Mouse (Mus musculus): Measurements from ENCODE around the gene 1700088E04Rik.

Gene 1700088E04Rik

GRCm38 (mm10) chr15:79140866-79141565, at the start of gene 1700088E04Rik, which contains the start of gene Polr2f:
Gene 1700088E04Rik, minus strand, starts transcription at chr15:79141253.
Gene Polr2f, plus strand, starts transcription at chr15:79141009.
- DNase-seq = peak; percentile 94

DNA sequence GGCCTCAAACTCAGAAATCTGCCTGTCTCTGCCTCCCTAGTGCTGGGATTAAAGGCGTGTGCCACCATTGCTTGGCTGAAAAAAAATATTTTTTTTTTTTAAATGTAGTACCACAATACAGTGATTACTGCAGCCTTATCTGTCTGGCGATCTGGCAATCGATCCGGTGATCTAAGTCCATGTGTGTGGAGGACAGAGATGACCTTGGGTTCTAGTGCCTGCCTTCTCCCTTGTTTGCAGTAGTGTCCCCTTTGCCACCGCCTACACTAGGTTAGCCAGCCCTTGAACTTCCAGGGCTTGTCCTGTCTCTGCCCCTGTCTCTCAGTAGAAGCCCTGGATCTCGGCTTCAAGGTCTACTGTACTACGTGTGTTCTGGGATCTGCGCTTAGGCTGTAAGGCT, 46.8 kb upstream of the 1700088E04Rik start:
- DNase-seq = no peak

GRCm38 (mm10) chr15:79185213-79185612, 44.2 kb upstream of the 1700088E04Rik start:
- DNase-seq = no peak

GRCm38 (mm10) chr15:79176905-79177304, 35.9 kb upstream of the 1700088E04Rik start:
- DNase-seq = no peak

DNA sequence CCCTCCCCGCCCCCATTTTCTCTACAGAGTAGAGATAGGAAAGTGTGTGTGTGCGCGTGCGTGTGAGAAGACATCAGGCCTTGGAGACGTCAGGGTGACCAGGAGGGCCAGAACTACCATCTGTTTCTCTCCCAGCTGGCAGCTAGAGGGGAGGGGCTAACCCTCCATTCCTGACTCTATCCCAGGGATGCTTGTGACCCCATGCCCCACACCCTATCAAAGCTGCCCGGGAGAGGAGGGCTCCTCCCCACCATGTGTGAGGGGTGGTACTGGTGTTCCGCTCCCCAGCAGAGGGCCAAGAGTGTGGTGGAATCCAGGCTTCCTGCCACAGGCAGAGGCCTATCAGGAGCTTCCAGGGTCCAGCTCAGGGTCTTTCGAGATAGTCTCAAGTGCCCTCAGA, 25.7 kb upstream of the 1700088E04Rik start:
- DNase-seq = no peak

DNA sequence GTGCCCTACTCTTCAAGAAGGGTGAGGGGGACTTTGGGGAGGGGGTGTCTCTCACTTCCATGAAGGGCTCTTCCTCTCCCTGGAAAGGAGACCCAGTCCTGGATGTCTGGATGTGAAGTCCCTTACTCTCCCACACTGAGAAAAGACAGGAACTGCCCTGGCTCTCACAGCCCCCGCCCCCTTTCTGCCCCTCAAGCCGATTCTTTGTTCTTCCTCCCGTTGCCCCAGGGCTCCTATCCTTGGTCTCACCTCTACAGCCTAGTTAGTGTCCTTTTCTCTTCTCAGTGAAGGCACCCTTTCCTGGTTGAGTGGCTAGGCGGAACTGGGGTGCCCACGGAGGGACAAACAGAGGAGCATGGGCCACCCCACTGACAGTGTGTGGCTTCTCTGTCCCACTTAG, 24.1 kb upstream of the 1700088E04Rik start, which contains the start of gene Sox10:
Gene Sox10 (minus strand): TSS at position 101 of the 400 bp plus-strand sequence.
- no peak for DNase-seq

- no peak for DNase-seq
Observed at GRCm38 (mm10) chr15:79164251-79164650, 23.2 kb upstream of the 1700088E04Rik start.

DNA sequence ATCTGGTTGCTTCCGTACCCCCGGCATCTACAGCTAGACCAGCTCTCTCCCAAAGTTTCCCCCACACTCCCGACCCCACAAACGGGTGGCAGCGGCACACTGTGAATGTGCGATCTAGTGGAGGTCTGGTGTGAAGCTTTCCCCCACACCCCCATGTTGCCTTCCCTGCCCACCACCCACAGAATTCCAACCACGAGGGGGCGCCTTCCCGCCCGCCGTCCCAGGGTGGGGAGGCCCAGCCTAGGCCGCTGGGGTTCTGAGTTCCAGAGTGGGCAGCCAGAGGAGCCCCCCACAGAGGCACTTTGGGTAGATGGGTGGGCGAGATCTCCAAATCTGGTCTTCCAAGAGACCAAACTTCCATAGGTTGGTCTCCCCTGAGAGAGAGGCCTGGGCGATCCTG, 21.8 kb upstream of the 1700088E04Rik start:
- DNase-seq = no peak

DNA sequence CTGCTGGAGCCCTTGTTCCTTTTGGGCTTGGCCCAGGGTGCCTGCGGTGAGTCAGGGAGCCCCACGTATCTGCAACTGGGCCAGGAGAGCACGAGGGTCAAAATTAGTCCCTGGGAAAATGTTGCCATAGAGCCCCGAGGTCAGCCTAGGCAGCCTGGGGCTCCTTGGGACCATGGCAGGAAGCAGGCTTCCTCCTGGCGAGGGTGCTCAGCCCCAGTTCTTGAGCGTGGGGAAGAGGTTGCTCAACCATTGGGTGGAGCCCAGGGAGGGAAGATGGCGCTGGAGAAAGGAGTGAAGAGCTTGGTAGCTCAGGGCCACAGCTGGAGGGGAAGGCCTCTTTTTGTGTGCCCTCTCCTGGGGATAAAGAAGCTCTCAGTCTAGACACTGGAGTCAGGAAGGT, 21.2 kb upstream of the 1700088E04Rik start:
- DNase-seq = no peak

DNA sequence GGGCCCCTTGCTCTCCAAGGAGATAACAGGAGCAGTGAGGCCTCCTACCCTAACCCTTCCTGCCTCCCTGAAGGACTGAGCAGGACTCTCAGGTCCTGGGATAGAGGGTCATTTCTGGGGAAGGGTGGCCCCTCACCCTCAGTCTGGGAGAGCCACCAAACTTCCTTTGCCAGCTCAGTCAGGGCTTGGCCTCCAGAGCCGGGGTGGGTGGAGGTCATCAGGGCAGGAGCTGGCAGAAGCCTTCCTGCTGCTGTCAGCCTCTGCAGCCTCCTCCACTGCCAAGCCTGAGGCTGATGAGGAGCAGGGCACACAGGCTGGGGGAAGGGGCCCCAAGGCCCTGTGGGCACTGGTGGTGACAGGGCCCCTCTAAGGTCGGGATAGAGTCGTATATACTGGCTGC, 14.5 kb upstream of the 1700088E04Rik start:
- no peak for DNase-seq

DNA sequence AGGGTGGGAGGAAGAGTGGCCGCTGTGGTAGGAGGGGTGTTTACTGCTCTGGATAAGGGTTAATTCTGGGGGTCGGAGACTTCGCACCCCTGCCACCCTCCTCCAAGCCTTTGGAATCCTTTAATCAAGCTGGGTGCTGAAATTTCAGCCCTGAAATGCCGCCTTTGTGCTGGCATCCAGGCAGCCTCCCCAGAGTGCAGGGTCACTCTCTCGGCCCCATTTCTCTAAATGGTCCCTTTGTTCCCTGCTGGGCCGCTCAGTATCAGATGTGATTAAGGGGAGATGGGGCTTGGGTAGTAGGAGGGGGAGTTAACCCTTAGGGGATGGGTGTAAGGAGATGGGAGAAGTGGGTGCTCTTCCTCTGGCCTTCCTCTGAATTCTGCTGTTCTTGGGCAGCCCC, 11.7 kb upstream of the 1700088E04Rik start:
- DNase-seq = no peak

DNA sequence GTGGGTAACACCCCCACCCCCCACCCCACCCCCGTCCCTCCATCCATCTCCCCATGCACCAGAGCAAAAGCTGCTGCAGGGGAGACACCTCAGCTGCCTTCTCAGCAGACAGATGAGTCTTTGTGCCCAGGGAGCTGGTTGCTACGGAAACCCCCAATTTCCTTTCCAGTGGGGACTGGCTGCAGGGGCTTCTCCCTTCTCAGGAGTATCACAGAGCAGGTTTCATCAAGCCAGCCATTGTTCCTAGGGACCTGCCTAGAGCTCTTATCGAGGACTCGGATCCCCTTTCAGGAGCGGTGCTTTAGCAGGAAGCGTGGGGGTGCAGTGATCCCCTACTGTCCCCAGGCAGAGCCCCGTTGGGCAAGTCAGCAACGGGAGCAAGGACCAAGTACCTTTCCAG, 10.8 kb upstream of the 1700088E04Rik start:
- DNase-seq = no peak

DNA sequence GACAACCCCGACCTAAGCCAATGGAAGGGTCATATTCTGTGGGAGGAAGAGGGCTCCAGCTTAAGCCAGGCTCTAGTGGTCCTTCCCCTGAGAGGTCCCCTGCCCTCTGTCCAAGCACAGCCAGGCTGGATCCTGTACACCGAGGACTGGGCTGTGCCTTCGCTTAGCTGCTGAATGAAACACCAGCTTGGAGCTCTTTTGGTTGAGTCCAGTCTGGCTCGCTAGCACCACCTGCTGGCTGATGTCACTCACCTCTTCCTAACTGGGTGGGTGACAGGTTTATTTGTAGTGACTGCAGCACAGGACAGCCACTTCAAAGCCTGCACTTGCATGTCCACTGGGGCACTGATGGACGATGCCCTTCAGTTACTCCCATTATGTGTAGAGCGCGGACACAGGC, 7.5 kb upstream of the 1700088E04Rik start:
- DNase-seq = peak; percentile 69

DNA sequence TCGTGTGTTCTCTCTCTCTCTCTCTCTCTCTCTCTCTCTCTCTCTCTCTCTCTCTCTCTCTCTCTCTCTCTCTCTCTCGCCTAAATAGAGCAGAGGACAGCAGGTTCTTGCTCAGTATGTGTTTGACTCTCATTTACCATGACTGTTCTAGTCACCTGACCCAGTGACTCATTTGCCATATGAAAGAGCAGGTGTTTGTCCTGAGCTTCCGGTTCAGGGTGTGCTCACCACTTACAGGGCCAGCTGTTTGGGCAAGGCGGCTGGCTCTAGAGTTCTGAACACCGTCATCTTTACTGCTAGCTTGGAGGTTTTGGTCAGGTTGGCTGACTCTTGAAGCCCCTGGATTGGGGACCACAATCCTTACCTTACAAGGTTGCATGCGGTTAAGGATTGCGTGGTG, 4.5 kb upstream of the 1700088E04Rik start:
- no peak for DNase-seq

DNA sequence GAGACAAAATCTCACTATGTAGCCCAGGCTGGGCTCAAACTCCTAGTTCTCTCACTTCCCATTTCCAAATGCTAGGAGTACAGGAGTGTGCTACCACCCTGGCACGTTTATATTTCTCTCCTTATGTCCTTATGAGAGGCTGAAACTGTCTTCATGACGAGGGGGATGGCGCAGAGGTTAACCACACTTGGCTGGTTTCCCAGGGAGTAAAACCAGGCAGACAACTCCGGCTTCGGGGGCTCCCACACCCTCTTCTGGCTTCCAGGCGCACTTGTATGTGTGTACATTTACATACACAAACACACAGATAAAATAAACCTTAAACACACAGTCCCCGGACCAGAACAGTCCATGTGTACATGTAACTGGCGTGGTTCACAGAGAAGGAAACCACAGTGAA, 3.0 kb upstream of the 1700088E04Rik start:
- no peak for DNase-seq

GRCm38 (mm10) chr15:79143316-79143715, 2.3 kb upstream of the 1700088E04Rik start:
- DNase-seq = no peak

- no peak for DNase-seq
Observed at GRCm38 (mm10) chr15:79141566-79141917, 489 bp upstream of the 1700088E04Rik start.

- DNase-seq = no peak
Observed at GRCm38 (mm10) chr15:79139640-79140039, 1.4 kb downstream of the 1700088E04Rik start.

DNA sequence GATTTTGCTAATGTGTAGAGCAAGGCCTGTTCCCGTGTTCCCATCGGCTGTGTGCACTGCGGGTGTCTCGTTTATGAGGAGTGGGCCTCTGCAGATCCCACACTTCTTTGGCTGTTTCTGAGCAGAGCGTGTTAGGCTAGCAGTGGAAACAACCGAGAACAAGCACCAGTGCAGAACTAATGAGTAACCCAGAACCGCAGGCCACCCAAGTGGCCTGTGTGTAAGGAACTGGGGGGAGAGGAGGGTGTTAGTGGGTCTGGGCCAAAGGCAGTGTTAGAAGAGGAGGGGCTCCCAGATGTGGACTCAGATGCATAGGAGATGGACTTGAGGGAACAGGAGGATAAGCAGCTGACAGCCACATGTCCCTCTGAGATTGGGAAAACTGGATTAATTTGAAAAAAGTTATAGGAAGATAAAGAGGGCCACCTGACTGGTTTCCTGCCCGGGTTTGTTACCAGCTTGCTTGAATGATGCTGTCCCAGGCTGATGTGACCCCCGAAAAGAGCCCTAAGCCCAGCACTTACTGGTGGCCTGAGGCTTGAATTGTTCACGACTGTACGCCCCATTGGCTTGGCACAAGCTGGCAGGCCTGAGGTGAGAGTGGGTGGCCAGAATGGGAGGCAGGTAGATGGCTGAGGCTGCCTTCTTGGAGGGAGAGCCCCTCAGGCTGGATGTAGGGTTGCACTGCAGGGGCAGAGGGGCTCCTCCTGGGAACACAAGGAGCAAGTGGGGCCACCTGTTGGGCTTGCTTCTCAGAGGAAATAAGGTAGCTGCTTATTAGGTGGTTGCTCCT, 5.1 kb downstream of the 1700088E04Rik start:
- DNase-seq = no peak

DNA sequence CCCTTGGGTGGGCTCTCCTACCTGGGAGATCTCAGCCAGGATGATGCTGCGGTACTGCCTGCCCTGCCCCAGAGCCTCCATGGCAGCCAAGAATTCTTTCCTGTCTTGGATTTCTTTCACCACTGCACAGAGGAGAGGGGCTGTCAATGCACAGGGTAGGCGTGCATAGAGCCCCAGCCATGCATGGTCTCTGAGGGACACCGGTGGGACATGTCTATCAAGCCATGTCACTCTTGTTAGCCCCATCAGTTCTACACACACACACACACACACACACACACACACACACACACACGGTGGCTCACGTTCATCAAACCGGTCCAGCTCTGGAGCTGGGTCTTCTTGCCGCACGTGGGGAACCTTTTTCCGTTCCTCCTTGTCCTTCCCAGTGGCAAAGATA, 5.7 kb downstream of the 1700088E04Rik start:
- DNase-seq = no peak

GRCm38 (mm10) chr15:79134496-79135270, 6.4 kb downstream of the 1700088E04Rik start:
- no peak for DNase-seq

DNA sequence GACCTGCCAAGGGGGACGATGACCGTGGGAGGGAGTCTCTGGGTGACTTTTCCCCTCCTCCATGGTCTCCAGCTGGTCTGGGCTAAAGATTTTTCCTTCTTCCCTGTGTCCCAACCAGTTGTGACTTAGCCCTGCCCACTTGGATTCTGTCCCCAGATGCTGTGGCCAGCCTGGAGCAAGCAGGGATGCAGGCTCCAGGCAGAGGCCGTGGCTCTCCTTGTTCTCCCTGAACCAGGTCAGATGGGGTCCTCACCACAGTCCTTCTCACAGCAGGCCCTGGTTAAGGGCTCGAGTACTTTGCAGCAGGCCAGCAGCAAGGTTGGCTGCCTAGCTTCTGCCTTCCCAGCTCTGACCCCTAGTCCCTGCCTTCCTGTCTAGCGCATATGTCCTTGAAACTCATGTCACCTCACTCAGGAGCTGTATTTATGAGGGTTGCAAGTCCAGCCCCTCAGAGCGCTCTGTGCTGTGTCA, 7.8 kb downstream of the 1700088E04Rik start:
- no peak for DNase-seq

- peak; percentile 88 for DNase-seq
Observed at GRCm38 (mm10) chr15:79131442-79131841, 9.6 kb downstream of the 1700088E04Rik start.

Data from cerebellum, adult 9-11 months (tissue).